Mouse (Mus musculus): Measurements from ENCODE around the gene Gm20388. TPM values are rescaled to one million over a fixed set of nuclear protein-coding genes. Genes with fewer than 3 reads are reported as not detected.

Gm20388 gene
- polyA plus RNA-seq, 1 experiment from 2014 or later: 7.4 TPM

GRCm38 (mm10) chr8:120044907-120045306, 134.3 kb downstream of the Gm20388 start:
- no peak overlapping the region for H3K27ac ChIP-seq (ENCODE audit: low read length)
- no peak overlapping the region for H3K9ac ChIP-seq (ENCODE audit: low read length)
- 0 out of 2 replicates have a peak, but pooled peaks cover 5% of the 10 kb centered on the region for H3K4me1 ChIP-seq (ENCODE audit: control insufficient read depth, insufficient read depth, low read length)
- no peaks in the 10 kb centered on the region for H3K36me3 ChIP-seq (ENCODE audit: control insufficient read depth, insufficient read depth, low read length)
- no peak overlapping the region for H3K4me2 ChIP-seq (ENCODE audit: low read depth, low read length)
- no peaks in the 10 kb centered on the region for H3K9me3 ChIP-seq (replicated peaks; ENCODE audit: control insufficient read depth, low read length)
- no peak for ATAC-seq (ENCODE audit: insufficient read depth, low FRiP score)
- H3K4me3 ChIP-seq (replicated peaks; ENCODE audit: low read length): no peak overlapping the region
- 90% methylated on average over 8 of the region's 8 CpGs for WGBS
- H3K27me3 ChIP-seq (ENCODE audit: control insufficient read depth, insufficient read depth, low read length): no peaks in the 10 kb centered on the region

GRCm38 (mm10) chr8:120045471-120045870, 134.8 kb downstream of the Gm20388 start:
- Histone ChIP-seq H3K4me2 (ENCODE audit: low read depth, low read length) (no peak overlapping the region), H3K9ac (ENCODE audit: low read length) (no peak overlapping the region), H3K27ac (ENCODE audit: low read length) (no peak overlapping the region), H3K9me3 (replicated peaks; ENCODE audit: control insufficient read depth, low read length) (no peaks in the 10 kb centered on the region), H3K36me3 (ENCODE audit: control insufficient read depth, insufficient read depth, low read length) (no peaks in the 10 kb centered on the region), H3K27me3 (ENCODE audit: control insufficient read depth, insufficient read depth, low read length) (no peaks in the 10 kb centered on the region), H3K4me3 (replicated peaks; ENCODE audit: low read length) (no peak overlapping the region), H3K4me1 (ENCODE audit: control insufficient read depth, insufficient read depth, low read length) (0 out of 2 replicates have a peak, but pooled peaks cover 5% of the 10 kb centered on the region)
- ATAC-seq (ENCODE audit: insufficient read depth, low FRiP score): no peak
- 61% methylated on average over 5 of the region's 5 CpGs for WGBS

- peak overlapping the region; percentile 54 for H3K27ac ChIP-seq (ENCODE audit: low read length)
- H3K4me3 ChIP-seq (replicated peaks; ENCODE audit: low read length): no peak overlapping the region
- H3K9me3 ChIP-seq (replicated peaks; ENCODE audit: control insufficient read depth, low read length): no peaks in the 10 kb centered on the region
- no peaks in the 10 kb centered on the region for H3K27me3 ChIP-seq (ENCODE audit: control insufficient read depth, insufficient read depth, low read length)
- 51% methylated on average over 14 of the region's 14 CpGs for WGBS
- no peak overlapping the region for H3K4me2 ChIP-seq (ENCODE audit: low read depth, low read length)
- no peaks in the 10 kb centered on the region for H3K36me3 ChIP-seq (ENCODE audit: control insufficient read depth, insufficient read depth, low read length)
- peak; percentile 51; the same call in 1 of the 2 replicates for ATAC-seq (ENCODE audit: insufficient read depth, low FRiP score)
- peak overlapping the region; percentile 12; the same call in 1 of the 2 replicates for H3K9ac ChIP-seq (ENCODE audit: low read length)
- 0 out of 2 replicates have a peak, but pooled peaks cover 8% of the 10 kb centered on the region for H3K4me1 ChIP-seq (ENCODE audit: control insufficient read depth, insufficient read depth, low read length)
Measured at GRCm38 (mm10) chr8:120046258-120047020, 135.8 kb downstream of the Gm20388 start.

- Histone ChIP-seq H3K9ac (ENCODE audit: low read length) (no peak overlapping the region), H3K4me2 (ENCODE audit: low read depth, low read length) (no peak overlapping the region), H3K36me3 (ENCODE audit: control insufficient read depth, insufficient read depth, low read length) (no peaks in the 10 kb centered on the region), H3K4me3 (replicated peaks; ENCODE audit: low read length) (no peak overlapping the region), H3K4me1 (ENCODE audit: control insufficient read depth, insufficient read depth, low read length) (0 out of 2 replicates have a peak, but pooled peaks cover 8% of the 10 kb centered on the region), H3K27ac (ENCODE audit: low read length) (no peak overlapping the region), H3K9me3 (replicated peaks; ENCODE audit: control insufficient read depth, low read length) (no peaks in the 10 kb centered on the region), H3K27me3 (ENCODE audit: control insufficient read depth, insufficient read depth, low read length) (no peaks in the 10 kb centered on the region)
- ATAC-seq (ENCODE audit: insufficient read depth, low FRiP score): no peak
- 87% methylated on average over 13 of the region's 13 CpGs for WGBS
Measured at GRCm38 (mm10) chr8:120049949-120050348, 139.3 kb downstream of the Gm20388 start.

- H3K9ac ChIP-seq (ENCODE audit: low read length): no peak overlapping the region
- H3K4me3 ChIP-seq (replicated peaks; ENCODE audit: low read length): no peak overlapping the region
- no peaks in the 10 kb centered on the region for H3K27me3 ChIP-seq (ENCODE audit: control insufficient read depth, insufficient read depth, low read length)
- H3K36me3 ChIP-seq (ENCODE audit: control insufficient read depth, insufficient read depth, low read length): no peaks in the 10 kb centered on the region
- 75% methylated on average over 10 of the region's 10 CpGs for WGBS
- no peaks in the 10 kb centered on the region for H3K9me3 ChIP-seq (replicated peaks; ENCODE audit: control insufficient read depth, low read length)
- ATAC-seq (ENCODE audit: insufficient read depth, low FRiP score): no peak
- H3K27ac ChIP-seq (ENCODE audit: low read length): no peak overlapping the region
- H3K4me1 ChIP-seq (ENCODE audit: control insufficient read depth, insufficient read depth, low read length): 0 out of 2 replicates have a peak, but pooled peaks cover 8% of the 10 kb centered on the region
- H3K4me2 ChIP-seq (ENCODE audit: low read depth, low read length): no peak overlapping the region
Measured at GRCm38 (mm10) chr8:120050376-120050775, 139.7 kb downstream of the Gm20388 start.

- 0 out of 2 replicates have a peak, but pooled peaks cover 7% of the 10 kb centered on the region for H3K4me1 ChIP-seq (ENCODE audit: control insufficient read depth, insufficient read depth, low read length)
- no peaks in the 10 kb centered on the region for H3K27me3 ChIP-seq (ENCODE audit: control insufficient read depth, insufficient read depth, low read length)
- ATAC-seq (ENCODE audit: insufficient read depth, low FRiP score): no peak
- H3K36me3 ChIP-seq (ENCODE audit: control insufficient read depth, insufficient read depth, low read length): no peaks in the 10 kb centered on the region
- no peaks in the 10 kb centered on the region for H3K9me3 ChIP-seq (replicated peaks; ENCODE audit: control insufficient read depth, low read length)
- 53% methylated on average over 4 of the region's 4 CpGs for WGBS
- no peak overlapping the region for H3K4me2 ChIP-seq (ENCODE audit: low read depth, low read length)
- H3K9ac ChIP-seq (ENCODE audit: low read length): no peak overlapping the region
- H3K27ac ChIP-seq (ENCODE audit: low read length): no peak overlapping the region
- H3K4me3 ChIP-seq (replicated peaks; ENCODE audit: low read length): no peak overlapping the region
Measured at GRCm38 (mm10) chr8:120051006-120051405, 140.4 kb downstream of the Gm20388 start.

- 0 out of 2 replicates have a peak, but pooled peaks cover 3% of the 10 kb centered on the region for H3K4me1 ChIP-seq (ENCODE audit: control insufficient read depth, insufficient read depth, low read length)
- 0 out of 2 replicates have a peak, but pooled peaks cover 5% of the 10 kb centered on the region for H3K9me3 ChIP-seq (replicated peaks; ENCODE audit: control insufficient read depth, low read length)
- H3K27me3 ChIP-seq (ENCODE audit: control insufficient read depth, insufficient read depth, low read length): no peaks in the 10 kb centered on the region
- no peak for ATAC-seq (ENCODE audit: insufficient read depth, low FRiP score)
- 65% methylated on average over 4 of the region's 4 CpGs for WGBS
- no peak overlapping the region for H3K4me3 ChIP-seq (replicated peaks; ENCODE audit: low read length)
- no peak overlapping the region for H3K27ac ChIP-seq (ENCODE audit: low read length)
- H3K36me3 ChIP-seq (ENCODE audit: control insufficient read depth, insufficient read depth, low read length): no peaks in the 10 kb centered on the region
- no peak overlapping the region for H3K4me2 ChIP-seq (ENCODE audit: low read depth, low read length)
- H3K9ac ChIP-seq (ENCODE audit: low read length): no peak overlapping the region
Measured at GRCm38 (mm10) chr8:120051908-120052307, 141.3 kb downstream of the Gm20388 start.

- Histone ChIP-seq H3K27me3 (ENCODE audit: control insufficient read depth, insufficient read depth, low read length) (no peaks in the 10 kb centered on the region), H3K36me3 (ENCODE audit: control insufficient read depth, insufficient read depth, low read length) (no peaks in the 10 kb centered on the region), H3K9ac (ENCODE audit: low read length) (no peak overlapping the region), H3K4me2 (ENCODE audit: low read depth, low read length) (no peak overlapping the region), H3K4me3 (replicated peaks; ENCODE audit: low read length) (no peak overlapping the region), H3K9me3 (replicated peaks; ENCODE audit: control insufficient read depth, low read length) (0 out of 2 replicates have a peak, but pooled peaks cover 5% of the 10 kb centered on the region), H3K4me1 (ENCODE audit: control insufficient read depth, insufficient read depth, low read length) (0 out of 2 replicates have a peak, but pooled peaks cover 3% of the 10 kb centered on the region), H3K27ac (ENCODE audit: low read length) (no peak overlapping the region)
- WGBS: 53% methylated on average over 8 of the region's 8 CpGs
- no peak for ATAC-seq (ENCODE audit: insufficient read depth, low FRiP score)
Measured at GRCm38 (mm10) chr8:120052318-120052717, 141.7 kb downstream of the Gm20388 start.

- Histone ChIP-seq H3K36me3 (ENCODE audit: control insufficient read depth, insufficient read depth, low read length) (no peaks in the 10 kb centered on the region), H3K9me3 (replicated peaks; ENCODE audit: control insufficient read depth, low read length) (0 out of 2 replicates have a peak, but pooled peaks cover 5% of the 10 kb centered on the region), H3K9ac (ENCODE audit: low read length) (no peak overlapping the region), H3K4me1 (ENCODE audit: control insufficient read depth, insufficient read depth, low read length) (0 out of 2 replicates have a peak, but pooled peaks cover 3% of the 10 kb centered on the region), H3K27ac (ENCODE audit: low read length) (no peak overlapping the region), H3K4me2 (ENCODE audit: low read depth, low read length) (no peak overlapping the region), H3K4me3 (replicated peaks; ENCODE audit: low read length) (no peak overlapping the region), H3K27me3 (ENCODE audit: control insufficient read depth, insufficient read depth, low read length) (no peaks in the 10 kb centered on the region)
- no peak for ATAC-seq (ENCODE audit: insufficient read depth, low FRiP score)
- WGBS: 89% methylated on average over 3 of the region's 3 CpGs
Measured at GRCm38 (mm10) chr8:120054833-120055232, 144.2 kb downstream of the Gm20388 start.
